Mouse (Mus musculus): ENCODE data around the gene Adipor2. TPM values are rescaled to one million over a fixed set of nuclear protein-coding genes. Genes with fewer than 3 reads are reported as not detected.

Adipor2 gene
- polyA plus RNA-seq, 1 experiment from 2014 or later, result 31.5 TPM

DNA sequence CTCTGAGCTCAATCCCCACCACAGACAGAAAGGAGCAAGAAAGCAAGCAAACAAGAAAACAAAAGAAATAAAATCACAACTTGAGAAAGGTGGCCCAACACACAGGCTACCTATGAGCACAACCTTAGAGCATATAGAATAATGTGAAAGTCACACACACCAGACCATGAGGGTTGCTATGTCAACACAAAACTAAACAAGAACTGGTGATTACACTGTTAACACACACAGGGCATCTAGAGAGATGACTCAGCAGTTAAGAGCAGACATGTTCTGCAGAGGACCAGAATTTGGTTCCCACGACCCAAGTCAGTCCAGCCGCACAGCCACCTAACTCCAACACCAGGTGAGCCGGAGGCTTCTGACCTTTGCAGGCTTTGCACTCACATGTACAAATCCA lies 14.5 kb downstream of the Adipor2 start:
- no peak for ATAC-seq (ENCODE audit: low FRiP score)
- Histone ChIP-seq H3K27me3 (no peaks in the 10 kb centered on the region), H3K4me1 (no peaks in the 10 kb centered on the region), H3K36me3 (replicated peaks) (no peaks in the 10 kb centered on the region), H3K4me3 (replicated peaks) (no peak overlapping the region), H3K27ac (no peak overlapping the region), H3K9me3 (no peaks in the 10 kb centered on the region), H3K9ac (no peak overlapping the region), H3K4me2 (no peak overlapping the region)
- 92% methylated on average over 3 of the region's 3 CpGs for WGBS

DNA sequence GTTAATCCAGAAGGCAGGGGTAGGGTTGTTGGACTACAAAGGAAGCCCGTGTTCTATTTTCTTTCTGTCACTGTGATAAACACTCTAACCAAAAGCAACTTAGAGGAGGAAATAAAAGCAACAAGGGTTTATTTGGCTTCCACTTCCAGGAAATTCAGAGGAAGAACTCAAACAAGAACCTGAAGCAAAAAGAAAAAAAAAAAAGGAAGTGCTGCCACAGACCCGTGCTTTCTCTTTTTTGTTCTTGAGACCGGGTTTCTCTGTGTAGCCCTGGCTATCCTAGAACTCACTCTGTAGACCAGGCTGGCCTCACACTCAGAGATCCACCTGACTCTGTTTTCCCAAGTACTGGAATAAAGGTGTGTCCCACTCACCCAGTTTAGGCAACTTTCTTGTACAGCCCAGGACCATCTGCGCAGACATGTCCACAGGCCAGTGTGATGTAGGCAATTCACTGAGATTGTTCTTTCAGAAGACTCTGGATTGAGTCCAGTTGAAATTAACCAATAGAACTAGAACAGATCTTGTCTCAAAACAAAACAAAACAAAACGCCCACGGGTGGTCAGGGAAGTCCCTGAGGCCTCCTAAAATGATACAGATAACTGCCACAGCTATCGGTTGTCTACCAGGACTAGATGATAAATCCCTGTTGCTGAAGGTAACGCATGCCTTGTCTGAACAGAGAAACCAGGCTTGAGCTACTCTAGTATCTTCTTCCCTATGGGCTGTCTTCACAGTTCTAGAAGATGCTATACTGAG lies 15.8 kb downstream of the Adipor2 start:
- Histone ChIP-seq H3K36me3 (replicated peaks) (no peaks in the 10 kb centered on the region), H3K4me1 (no peaks in the 10 kb centered on the region), H3K4me2 (no peak overlapping the region), H3K27ac (no peak overlapping the region), H3K9me3 (no peaks in the 10 kb centered on the region), H3K27me3 (no peaks in the 10 kb centered on the region), H3K9ac (no peak overlapping the region), H3K4me3 (replicated peaks) (no peak overlapping the region)
- 88% methylated on average over 8 of the region's 8 CpGs for WGBS
- ATAC-seq (ENCODE audit: low FRiP score), result no peak

DNA sequence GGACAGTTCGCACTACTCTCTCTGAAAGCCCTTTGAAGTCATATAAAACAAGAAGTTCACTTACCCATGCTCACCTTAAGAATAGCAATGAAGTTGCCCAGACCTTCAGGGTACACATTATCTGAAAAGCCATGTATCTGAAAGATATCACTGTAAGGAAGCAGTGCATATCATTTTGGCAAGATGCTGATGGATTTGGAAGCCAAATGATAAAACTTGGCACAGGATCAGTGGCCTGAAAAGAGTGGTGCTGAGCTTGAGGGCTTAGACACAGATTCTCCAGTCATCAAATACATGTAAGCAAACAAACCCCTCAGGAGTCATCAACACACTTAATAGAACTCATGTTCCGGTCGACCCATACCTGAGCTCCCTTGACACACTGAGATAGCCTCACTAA lies 16.9 kb downstream of the Adipor2 start:
- WGBS, result 93% methylated on average over 3 of the region's 3 CpGs
- no peak overlapping the region for H3K9ac ChIP-seq
- H3K36me3 ChIP-seq (replicated peaks), result no peaks in the 10 kb centered on the region
- no peaks in the 10 kb centered on the region for H3K9me3 ChIP-seq
- H3K27ac ChIP-seq, result no peak overlapping the region
- no peaks in the 10 kb centered on the region for H3K27me3 ChIP-seq
- H3K4me2 ChIP-seq, result no peak overlapping the region
- no peak overlapping the region for H3K4me3 ChIP-seq (replicated peaks)
- H3K4me1 ChIP-seq, result no peaks in the 10 kb centered on the region
- ATAC-seq (ENCODE audit: low FRiP score), result no peak

DNA sequence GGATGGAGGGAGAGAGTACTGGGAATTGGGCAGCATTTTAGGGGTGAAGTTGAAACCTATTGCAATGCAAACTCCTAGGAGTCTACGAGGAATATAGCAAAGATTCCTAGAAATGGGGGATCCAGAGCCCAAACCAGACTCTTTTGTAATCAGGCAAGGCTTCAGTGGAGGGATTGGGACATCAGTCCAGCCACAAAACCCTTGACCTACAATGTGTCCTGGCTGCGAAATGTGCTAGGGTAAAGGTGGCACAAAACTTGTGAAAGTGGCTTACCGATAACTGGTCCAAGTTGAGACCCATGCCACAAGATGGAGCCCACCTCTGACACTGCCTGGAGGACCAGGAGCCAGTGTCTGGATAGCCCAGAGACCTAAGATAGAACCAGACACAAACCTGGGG lies 18.1 kb downstream of the Adipor2 start:
- Histone ChIP-seq H3K4me3 (replicated peaks) (no peak overlapping the region), H3K4me2 (no peak overlapping the region)
- 97% methylated on average over 3 of the region's 3 CpGs for WGBS

DNA sequence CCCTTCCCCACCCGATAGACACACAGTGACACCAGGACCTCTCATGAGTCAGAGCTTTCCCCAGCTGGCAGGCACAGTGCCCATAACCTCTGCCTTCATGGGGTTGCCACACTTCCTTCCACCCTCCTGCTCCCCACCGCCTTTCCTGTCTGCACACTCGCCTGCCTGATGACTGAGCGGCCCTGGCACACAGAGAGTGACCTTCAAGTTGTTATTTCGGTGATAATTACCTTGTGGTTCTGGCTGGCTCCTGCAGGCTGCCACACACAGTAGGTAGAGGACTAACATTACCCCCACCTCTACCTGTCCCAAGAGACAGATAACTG lies 21.2 kb downstream of the Adipor2 start:
- ATAC-seq (ENCODE audit: low FRiP score), result no peak

More for the DNA sequence above, 18.1 kb downstream of the Adipor2 start:
- no peaks in the 10 kb centered on the region for H3K9me3 ChIP-seq
- H3K4me1 ChIP-seq, result no peaks in the 10 kb centered on the region
- ATAC-seq (ENCODE audit: low FRiP score), result no peak
- H3K27me3 ChIP-seq, result no peaks in the 10 kb centered on the region
- H3K9ac ChIP-seq, result no peak overlapping the region
- no peak overlapping the region for H3K27ac ChIP-seq
- no peaks in the 10 kb centered on the region for H3K36me3 ChIP-seq (replicated peaks)

DNA sequence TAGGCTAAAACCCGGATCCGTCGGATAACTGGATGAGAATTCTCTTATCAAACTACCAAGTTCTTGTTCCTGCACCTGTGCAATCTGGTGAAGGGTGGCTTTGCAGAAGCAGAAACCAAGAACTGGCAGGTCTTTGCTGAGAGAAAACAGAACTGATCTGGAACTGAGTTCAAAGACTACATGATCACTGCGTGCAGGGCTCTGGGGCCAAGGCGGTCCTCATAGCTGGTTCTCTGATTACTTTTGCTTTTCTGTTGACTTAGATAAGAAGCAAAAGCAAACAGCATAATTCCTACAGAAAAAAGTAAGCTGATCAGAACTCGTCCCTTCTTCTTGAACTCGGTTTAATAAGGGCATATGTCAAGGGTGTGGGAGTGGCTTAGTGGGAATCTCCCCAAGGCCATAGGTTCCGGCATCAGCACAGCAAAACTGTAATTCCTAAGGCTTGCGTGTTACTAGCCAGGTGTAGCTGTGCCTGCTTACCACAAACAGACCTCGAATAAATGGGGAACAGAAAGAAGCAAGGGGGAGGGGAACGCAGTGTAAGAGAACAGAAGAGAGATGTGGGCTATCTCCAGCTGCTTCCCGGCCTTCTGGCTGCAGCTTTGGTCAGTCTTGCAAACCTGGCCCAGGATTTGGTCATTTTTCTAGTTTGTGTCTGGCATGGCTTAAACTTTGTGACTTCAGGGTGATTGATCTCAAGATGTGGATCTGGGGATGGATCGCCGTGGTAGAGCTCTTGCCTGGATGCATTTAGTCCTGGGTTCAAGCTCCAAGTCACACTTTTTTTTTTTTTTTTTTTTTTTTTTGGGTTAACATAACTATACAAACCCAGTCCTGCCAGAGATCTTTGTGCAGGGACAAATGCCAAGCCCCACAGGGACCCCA lies 21.8 kb downstream of the Adipor2 start:
- Histone ChIP-seq H3K36me3 (replicated peaks) (no peaks in the 10 kb centered on the region), H3K4me2 (no peak overlapping the region), H3K27me3 (no peaks in the 10 kb centered on the region), H3K27ac (no peak overlapping the region), H3K4me1 (no peaks in the 10 kb centered on the region), H3K4me3 (replicated peaks) (no peak overlapping the region), H3K9me3 (no peaks in the 10 kb centered on the region), H3K9ac (no peak overlapping the region)
- WGBS, result 87% methylated on average over 14 of the region's 14 CpGs
- no peak for ATAC-seq (ENCODE audit: low FRiP score)

More for the DNA sequence above, 21.2 kb downstream of the Adipor2 start:
- no peak overlapping the region for H3K9ac ChIP-seq
- no peaks in the 10 kb centered on the region for H3K36me3 ChIP-seq (replicated peaks)
- H3K4me3 ChIP-seq (replicated peaks), result no peak overlapping the region
- no peak overlapping the region for H3K27ac ChIP-seq
- H3K4me2 ChIP-seq, result no peak overlapping the region
- H3K27me3 ChIP-seq, result no peaks in the 10 kb centered on the region
- WGBS, result 76% methylated on average over 5 of the region's 5 CpGs
- H3K9me3 ChIP-seq, result no peaks in the 10 kb centered on the region
- H3K4me1 ChIP-seq, result no peaks in the 10 kb centered on the region

DNA sequence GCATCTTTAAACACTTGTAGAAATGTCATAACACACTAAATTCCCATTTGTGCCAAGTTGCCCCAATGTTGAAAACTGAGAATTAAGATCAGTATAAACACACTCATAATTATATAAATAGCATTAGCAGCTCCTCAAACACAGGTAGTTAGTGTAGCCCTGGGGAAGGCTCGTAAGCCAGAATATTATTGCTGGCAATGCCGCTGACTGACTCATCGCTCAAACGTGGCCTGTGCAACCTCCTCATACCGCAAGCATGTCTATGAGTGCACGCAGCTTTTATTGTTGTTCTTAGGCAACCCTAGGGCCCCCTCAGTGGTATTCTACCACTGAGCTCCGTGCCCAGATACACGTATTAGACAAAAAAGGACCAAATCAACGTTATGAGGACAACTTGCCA lies 24.7 kb downstream of the Adipor2 start:
- Histone ChIP-seq H3K27me3 (no peaks in the 10 kb centered on the region), H3K9ac (no peak overlapping the region)

DNA sequence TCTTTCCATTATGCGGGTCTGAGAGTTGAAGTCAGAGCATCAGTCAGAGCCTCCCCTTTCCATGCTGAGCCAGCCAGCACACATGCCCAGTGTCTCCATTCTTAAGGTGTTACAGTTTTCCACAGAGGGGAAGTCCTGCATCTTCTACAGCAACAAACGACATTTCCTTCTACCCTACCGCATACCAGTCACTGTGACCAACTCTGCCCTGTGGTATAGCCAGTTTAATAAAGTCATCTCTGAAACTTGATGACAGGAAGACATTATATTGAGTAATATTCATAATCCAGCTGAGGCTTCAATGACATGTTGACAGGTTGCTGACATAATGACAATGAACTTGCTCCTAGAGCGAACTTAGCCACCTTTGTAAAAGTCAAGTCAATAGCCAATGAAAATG lies 26.8 kb downstream of the Adipor2 start:
- Histone ChIP-seq H3K9me3 (no peaks in the 10 kb centered on the region), H3K4me2 (no peak overlapping the region), H3K27ac (no peak overlapping the region), H3K27me3 (no peaks in the 10 kb centered on the region), H3K4me3 (replicated peaks) (no peak overlapping the region), H3K36me3 (replicated peaks) (no peaks in the 10 kb centered on the region), H3K9ac (no peak overlapping the region), H3K4me1 (peaks cover 26% of the 10 kb centered on the region)
- WGBS, result 91% methylated on average over 4 of the region's 4 CpGs
- no peak for ATAC-seq (ENCODE audit: low FRiP score)

More for the DNA sequence above, 24.7 kb downstream of the Adipor2 start:
- Histone ChIP-seq H3K4me2 (no peak overlapping the region), H3K27ac (no peak overlapping the region), H3K4me3 (replicated peaks) (no peak overlapping the region), H3K9me3 (no peaks in the 10 kb centered on the region), H3K4me1 (peaks cover 10% of the 10 kb centered on the region), H3K36me3 (replicated peaks) (no peaks in the 10 kb centered on the region)
- 86% methylated on average over 9 of the region's 9 CpGs for WGBS
- ATAC-seq (ENCODE audit: low FRiP score), result no peak

DNA sequence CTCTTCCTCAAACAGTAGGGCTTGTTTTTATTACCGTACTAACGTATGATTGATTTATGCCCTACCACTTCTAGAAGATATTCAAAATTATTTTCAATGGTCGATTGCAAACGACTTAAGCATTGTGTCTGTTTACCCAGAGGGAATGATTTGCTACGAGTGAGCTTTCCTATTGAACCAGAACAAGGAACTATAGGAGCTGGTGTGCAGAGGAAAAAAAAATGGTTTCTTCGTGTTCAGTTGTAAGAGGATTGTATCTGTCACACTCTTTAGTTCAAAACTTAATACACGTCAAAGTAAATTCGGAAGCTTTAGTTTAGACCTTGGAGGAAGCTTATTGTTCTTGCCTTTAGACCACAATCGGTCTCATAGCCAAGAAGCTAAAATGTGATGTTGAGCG lies 28.4 kb downstream of the Adipor2 start:
- 28% methylated on average over 10 of the region's 10 CpGs for WGBS
- Histone ChIP-seq H3K36me3 (replicated peaks) (peaks cover 1% of the 10 kb centered on the region; the same call in 1 of the 2 replicates), H3K27ac (peak overlapping the region; percentile 77), H3K4me2 (peak overlapping the region; percentile 54), H3K9me3 (no peaks in the 10 kb centered on the region), H3K4me1 (peaks cover 26% of the 10 kb centered on the region), H3K4me3 (replicated peaks) (peak overlapping the region; percentile 87), H3K27me3 (no peaks in the 10 kb centered on the region), H3K9ac (peak overlapping the region; percentile 56)
- ATAC-seq (ENCODE audit: low FRiP score), result 0 out of 2 replicates have a peak, but pooled peaks have one; percentile 3

DNA sequence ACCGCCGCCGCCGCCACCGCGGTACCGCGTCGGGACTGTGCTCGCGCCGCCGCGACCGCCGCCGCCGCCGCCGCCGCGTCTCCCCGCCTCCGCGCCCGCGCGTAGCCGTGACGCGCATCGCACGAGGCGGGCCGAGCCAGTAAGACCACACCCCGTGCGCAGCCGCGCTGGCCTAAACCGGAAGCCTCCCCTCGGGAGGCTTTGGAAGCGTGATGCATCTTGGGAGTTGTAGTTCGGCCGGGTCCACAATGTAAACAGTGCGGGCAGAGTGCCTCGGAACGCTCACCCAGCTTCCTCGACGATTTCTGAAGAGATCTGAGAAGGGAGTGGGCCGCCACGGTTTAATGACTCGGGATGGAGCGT lies 28.9 kb downstream of the Adipor2 start:
- Histone ChIP-seq H3K4me2 (peak overlapping the region; percentile 85), H3K9me3 (no peaks in the 10 kb centered on the region), H3K9ac (peak overlapping the region; percentile 92), H3K4me3 (replicated peaks) (peak overlapping the region; percentile 87), H3K27ac (peak overlapping the region; percentile 91), H3K27me3 (no peaks in the 10 kb centered on the region), H3K4me1 (peaks cover 26% of the 10 kb centered on the region), H3K36me3 (replicated peaks) (peaks cover 3% of the 10 kb centered on the region; the same call in 1 of the 2 replicates)
- WGBS, result 0% methylated on average over 36 of the region's 53 CpGs
- ATAC-seq (ENCODE audit: low FRiP score), result peak; percentile 99

DNA sequence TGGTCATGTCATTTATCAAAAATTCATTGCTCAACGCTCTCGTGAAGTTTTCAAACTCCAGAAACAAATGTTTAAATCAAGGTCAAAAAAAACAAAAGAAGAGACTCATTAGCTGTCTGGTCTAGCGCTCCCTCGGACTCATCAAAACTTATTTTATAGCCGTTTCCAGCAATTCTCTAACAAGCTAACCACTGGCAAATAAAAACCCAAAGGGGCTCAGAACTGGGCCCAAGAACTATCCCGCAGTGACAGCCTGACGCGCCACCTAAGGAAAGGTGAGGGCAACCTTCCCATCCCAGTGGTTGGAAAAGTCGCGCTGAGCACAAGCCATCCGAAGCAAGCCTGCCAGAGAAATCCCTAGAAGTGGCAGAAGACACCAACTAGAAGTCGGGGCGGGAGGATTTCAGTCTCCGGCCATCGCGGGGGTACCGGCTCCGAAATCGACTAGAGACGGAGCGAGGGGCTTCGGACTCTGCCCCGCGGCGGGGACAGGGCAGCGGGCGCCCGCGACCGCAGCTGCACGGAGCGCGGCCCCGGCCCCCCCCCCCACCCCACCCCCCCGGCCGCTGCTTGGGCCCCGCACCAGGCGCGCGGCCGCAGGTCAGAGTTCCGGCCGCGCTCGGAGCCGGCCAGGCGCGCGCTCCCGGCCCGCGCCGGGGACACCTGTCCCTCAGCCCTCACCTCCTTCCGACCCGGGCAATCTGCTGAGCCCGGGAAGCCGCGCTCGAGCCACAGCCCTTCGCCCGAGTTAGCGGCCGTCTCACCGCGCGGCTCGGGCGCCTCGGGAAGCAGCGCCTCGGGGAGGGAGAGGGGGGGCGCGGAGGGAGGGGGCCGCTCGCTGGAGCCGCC lies 29.5 kb downstream of the Adipor2 start:
- Histone ChIP-seq H3K4me2 (peak overlapping the region; percentile 85), H3K27me3 (no peaks in the 10 kb centered on the region), H3K27ac (peak overlapping the region; percentile 91), H3K4me1 (peaks cover 26% of the 10 kb centered on the region), H3K9me3 (no peaks in the 10 kb centered on the region), H3K36me3 (replicated peaks) (peaks cover 3% of the 10 kb centered on the region; the same call in 1 of the 2 replicates), H3K4me3 (replicated peaks) (peak overlapping the region; percentile 87), H3K9ac (peak overlapping the region; percentile 92)
- 2% methylated on average over 27 of the region's 76 CpGs for WGBS
- peak; percentile 87 for ATAC-seq (ENCODE audit: low FRiP score)

DNA sequence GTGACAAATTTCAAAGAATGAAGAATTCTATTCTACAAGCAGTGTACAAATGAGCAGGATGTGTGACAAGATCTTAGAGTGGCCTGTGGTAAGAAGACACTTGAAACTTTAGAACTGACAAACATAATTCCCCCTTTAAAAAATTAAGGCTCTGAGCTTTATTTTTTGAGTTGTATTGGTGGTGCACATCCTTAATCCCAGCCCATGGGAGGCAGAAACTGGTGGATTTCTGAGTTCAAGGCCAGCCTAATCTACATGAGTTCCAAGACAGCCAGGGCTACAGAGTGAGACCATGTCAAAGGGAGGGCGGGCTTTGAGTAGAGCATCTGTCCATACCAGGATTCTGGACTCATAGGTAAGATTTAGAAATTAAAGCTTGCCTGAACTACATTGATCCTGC lies 30.7 kb downstream of the Adipor2 start:
- 100% methylated on average over 1 of the region's 1 CpGs for WGBS
- peak overlapping the region; percentile 85 for H3K4me2 ChIP-seq
- H3K4me1 ChIP-seq, result peaks cover 26% of the 10 kb centered on the region
- ATAC-seq (ENCODE audit: low FRiP score), result no peak
- no peak overlapping the region for H3K9ac ChIP-seq
- no peak overlapping the region for H3K4me3 ChIP-seq (replicated peaks)
- H3K9me3 ChIP-seq, result no peaks in the 10 kb centered on the region
- H3K27ac ChIP-seq, result no peak overlapping the region
- H3K27me3 ChIP-seq, result no peaks in the 10 kb centered on the region
- H3K36me3 ChIP-seq (replicated peaks), result peaks cover 3% of the 10 kb centered on the region; the same call in 1 of the 2 replicates
